ENCODE assay signal across 19 mouse cellular contexts in genomic region chr17:45968341-45968740, GRCm38 (mm10).
DNase-seq lines count a peak whose midpoint lies in the region; ATAC-seq and TF ChIP-seq lines count a peak whose summit lies in the region.
"Had no signal": no experiment of that assay in that cellular context is flagged by ENCODE, and none has a peak within 500 bp of the region (broad histone marks: within the 10 kb centered on the region; RNA-seq: fewer than 3 reads in every experiment).

No protein-coding gene starts in this region.

- H3K27ac ChIP-seq in embryonic facial prominence, embryonic 10.5 days (replicated peaks), result peak overlapping the region; percentile 72
- peak overlapping the region; percentile 51 for H3K27ac ChIP-seq in embryonic facial prominence, embryonic 13.5 days
- H3K27ac ChIP-seq in gastrocnemius, adult 2 months, result no peak overlapping the region
- H3K27ac ChIP-seq in kidney, embryonic 14.5 days (ENCODE audit: low read depth, low read length), result no peak overlapping the region
- H3K27ac ChIP-seq: heart, embryonic 10.5 days; heart, embryonic 15.5 days; hindbrain, embryonic 13.5 days; hindbrain, postnatal 0 days had no signal

- no peak for TF ChIP-seq CTCF in gastrocnemius, adult 2 months (IDR thresholded peaks at IDR 0.05)

- DNase-seq in retina, postnatal 1 day, result peak; percentile 22
- DNase-seq in retina, embryonic 14.5 days (ENCODE audit: low spot score), result no peak
- no peak for DNase-seq in embryonic facial prominence, embryonic 10.5 days (ENCODE audit: low spot score)
- no peak for DNase-seq in gastrocnemius, adult 2 months
- DNase-seq: adrenal gland, adult 2 months; adrenal gland, postnatal 25 days; cerebellum, adult 2 months; cerebellum, postnatal 10 days; gastrocnemius, postnatal 10 days; heart, adult 18-20 months; heart, postnatal 14 days had no signal

- intact Hi-C loops in gastrocnemius, adult 2 months (cut with DNase I), result no loop called here

- H3K36me3 ChIP-seq in embryonic facial prominence, embryonic 10.5 days (replicated peaks), result no peaks in the 10 kb centered on the region
- H3K36me3 ChIP-seq in embryonic facial prominence, embryonic 13.5 days, result no peaks in the 10 kb centered on the region
- no peaks in the 10 kb centered on the region for H3K36me3 ChIP-seq in kidney, embryonic 14.5 days (ENCODE audit: control insufficient read depth, insufficient read depth, low read length)
- H3K36me3 ChIP-seq: heart, embryonic 10.5 days; heart, embryonic 15.5 days; hindbrain, embryonic 13.5 days had no signal

- no peak overlapping the region for H3K9ac ChIP-seq in embryonic facial prominence, embryonic 13.5 days
- no peak overlapping the region for H3K9ac ChIP-seq in kidney, embryonic 14.5 days (ENCODE audit: low read depth, low read length)
- H3K9ac ChIP-seq: heart, embryonic 15.5 days; hindbrain, embryonic 13.5 days had no signal

- ATAC-seq in embryonic facial prominence, embryonic 13.5 days (ENCODE audit: insufficient number of reproducible peaks, insufficient read depth, low FRiP score, low TSS enrichment, low read depth), result no peak
- no peak for ATAC-seq in kidney, embryonic 14.5 days (ENCODE audit: low FRiP score, low TSS enrichment)
- ATAC-seq in megakaryocyte-erythroid progenitor cell, adult 5-6 weeks (replicated peaks; ENCODE audit: low FRiP score, low TSS enrichment, poor library complexity, severe bottlenecking), result no peak
- ATAC-seq: forebrain, embryonic 14.5 days; hindbrain, postnatal 0 days had no signal

- H3K4me2 ChIP-seq in embryonic facial prominence, embryonic 13.5 days, result no peak overlapping the region
- H3K4me2 ChIP-seq in kidney, embryonic 14.5 days (replicated peaks; ENCODE audit: low read depth, low read length), result no peak overlapping the region
- H3K4me2 ChIP-seq: heart, embryonic 15.5 days; hindbrain, embryonic 13.5 days had no signal

- no peak overlapping the region for H3K4me3 ChIP-seq in embryonic facial prominence, embryonic 10.5 days
- H3K4me3 ChIP-seq in embryonic facial prominence, embryonic 13.5 days, result no peak overlapping the region
- no peak overlapping the region for H3K4me3 ChIP-seq in gastrocnemius, adult 2 months
- no peak overlapping the region for H3K4me3 ChIP-seq in kidney, embryonic 14.5 days (ENCODE audit: low read length)
- H3K4me3 ChIP-seq: heart, embryonic 10.5 days; heart, embryonic 15.5 days; hindbrain, embryonic 13.5 days had no signal

- 79% methylated on average over 11 of the region's 11 CpGs for WGBS in embryonic facial prominence, embryonic 10.5 days
- 75% methylated on average over 11 of the region's 11 CpGs for WGBS in embryonic facial prominence, embryonic 13.5 days
- WGBS in kidney, embryonic 14.5 days, result 72% methylated on average over 11 of the region's 11 CpGs

- peaks cover 60% of the 10 kb centered on the region for H3K4me1 ChIP-seq in embryonic facial prominence, embryonic 10.5 days
- H3K4me1 ChIP-seq in embryonic facial prominence, embryonic 13.5 days, result peaks cover 21% of the 10 kb centered on the region
- peaks cover 30% of the 10 kb centered on the region for H3K4me1 ChIP-seq in kidney, embryonic 14.5 days (ENCODE audit: control insufficient read depth, insufficient read depth, low read length)

- no peaks in the 10 kb centered on the region for H3K27me3 ChIP-seq in embryonic facial prominence, embryonic 10.5 days (replicated peaks; ENCODE audit: low read depth, poor library complexity, severe bottlenecking)
- no peaks in the 10 kb centered on the region for H3K27me3 ChIP-seq in embryonic facial prominence, embryonic 13.5 days
- no peaks in the 10 kb centered on the region for H3K27me3 ChIP-seq in kidney, embryonic 14.5 days (ENCODE audit: control insufficient read depth, insufficient read depth, low read length)
- H3K27me3 ChIP-seq: hindbrain, embryonic 13.5 days had no signal

- H3K9me3 ChIP-seq in embryonic facial prominence, embryonic 10.5 days, result no peaks in the 10 kb centered on the region
- H3K9me3 ChIP-seq in embryonic facial prominence, embryonic 13.5 days, result no peaks in the 10 kb centered on the region
- H3K9me3 ChIP-seq in kidney, embryonic 14.5 days (ENCODE audit: control insufficient read depth, low read length), result no peaks in the 10 kb centered on the region
- H3K9me3 ChIP-seq: heart, embryonic 10.5 days; heart, embryonic 15.5 days; hindbrain, embryonic 13.5 days had no signal

Comparison
In these comparisons a context has a peak if more than half of its experiments do, and no peak if none do; other contexts are left out.
1. H3K27ac ChIP-seq: peak in embryonic facial prominence, embryonic 10.5 days (single experiment) and embryonic facial prominence, embryonic 13.5 days (single experiment); none in gastrocnemius, adult 2 months (single experiment) and kidney, embryonic 14.5 days (single experiment).